Mouse (Mus musculus) neural tube, embryonic 12.5 days (tissue): ENCODE measurements around the gene Cald1. TPM values are rescaled to one million over a fixed set of nuclear protein-coding genes. Genes with fewer than 3 reads are reported as not detected.

Source experiments
- ATAC-seq: fragments of 200-750 bp; cut with Nextera tagmentation; 2 replicates; pipeline ENCODE4 v1.8.0; 2017; ENCODE audit warnings: low read depth, mild to moderate bottlenecking, moderate TSS enrichment, moderate library complexity; ENCODE audit not compliant: low FRiP score
- H3K27ac ChIP-seq: fragments of 300-500 bp; sonication (generic); 2 replicates; pipeline ENCODE4 v1.5.1; 2016
- H3K27me3 ChIP-seq: fragments of 300-500 bp; sonication (generic); replicated peaks from 2 replicates; pipeline ENCODE4 v1.6.1; 2016; ENCODE audit warnings: mild to moderate bottlenecking
- H3K36me3 ChIP-seq: fragments of 300-500 bp; sonication (generic); 2 replicates; pipeline ENCODE4 v1.6.1; 2016; ENCODE audit warnings: mild to moderate bottlenecking
- H3K4me1 ChIP-seq: fragments of 300-500 bp; sonication (generic); 2 replicates; pipeline ENCODE4 v1.6.1; 2016
- H3K4me2 ChIP-seq: fragments of 300-500 bp; sonication (generic); replicated peaks from 2 replicates; pipeline ENCODE4 v1.6.1; 2016; ENCODE audit warnings: mild to moderate bottlenecking
- H3K4me3 ChIP-seq: fragments of 300-500 bp; sonication (generic); 2 replicates; pipeline ENCODE4 v1.5.1; 2016
- H3K9ac ChIP-seq: fragments of 300-500 bp; sonication (generic); 2 replicates; pipeline ENCODE4 v1.6.1; 2016; ENCODE audit warnings: mild to moderate bottlenecking
- H3K9me3 ChIP-seq: fragments of 300-500 bp; sonication (generic); 2 replicates; pipeline ENCODE4 v1.6.1; 2016; ENCODE audit warnings: mild to moderate bottlenecking
- WGBS: fragments of 180-500 bp; shearing (Covaris S2); methylation state at CpG from one replicate; pipeline ENCODE4 v1.1.7; 2016; 5-methylcytosine and 5-hydroxymethylcytosine counted together
- polyA plus RNA-seq: library from polyadenylated mRNA; unstranded; fragments of >200 nt; fragmentation: Nextera tagmentation; extraction: Ambion mirVana; gene quantifications from 2 replicates; pipeline ENCODE4 v1.2.1, GENCODE M21; 2016

Cald1 gene
- polyA plus RNA-seq, 1 experiment from 2014 or later: 90.0 TPM

GRCm38 (mm10) chr6:34593353-34593752, 4.9 kb upstream of the Cald1 start:
- Histone ChIP-seq H3K27me3 (no peaks in the 10 kb centered on the region), H3K9me3 (no peaks in the 10 kb centered on the region), H3K4me2 (no peak overlapping the region), H3K4me3 (no peak overlapping the region), H3K36me3 (no peaks in the 10 kb centered on the region), H3K27ac (no peak overlapping the region), H3K4me1 (peaks cover 5% of the 10 kb centered on the region), H3K9ac (no peak overlapping the region)
- ATAC-seq: no peak
- 88% methylated on average over 1 of the region's 1 CpGs for WGBS

- 77% methylated on average over 3 of the region's 3 CpGs for WGBS
- no peak overlapping the region for H3K4me2 ChIP-seq
- no peak overlapping the region for H3K9ac ChIP-seq
- H3K27ac ChIP-seq: no peak overlapping the region
- ATAC-seq: no peak
- no peaks in the 10 kb centered on the region for H3K36me3 ChIP-seq
- H3K4me3 ChIP-seq: no peak overlapping the region
- no peaks in the 10 kb centered on the region for H3K9me3 ChIP-seq
- H3K27me3 ChIP-seq: no peaks in the 10 kb centered on the region
- H3K4me1 ChIP-seq: peaks cover 6% of the 10 kb centered on the region
Measured at GRCm38 (mm10) chr6:34597316-34597715, 984 bp upstream of the Cald1 start.

- no peak overlapping the region for H3K27ac ChIP-seq
- 69% methylated on average over 9 of the region's 9 CpGs for WGBS
- no peak overlapping the region for H3K9ac ChIP-seq
- peak overlapping the region; percentile 47; the same call in 1 of the 2 replicates for H3K4me2 ChIP-seq
- no peaks in the 10 kb centered on the region for H3K9me3 ChIP-seq
- no peaks in the 10 kb centered on the region for H3K27me3 ChIP-seq
- peaks cover 6% of the 10 kb centered on the region for H3K4me1 ChIP-seq
- H3K4me3 ChIP-seq: no peak overlapping the region
- no peak for ATAC-seq
- H3K36me3 ChIP-seq: no peaks in the 10 kb centered on the region
Measured at GRCm38 (mm10) chr6:34599171-34599570, 871 bp downstream of the Cald1 start.

GRCm38 (mm10) chr6:34599631-34600111, 1.4 kb downstream of the Cald1 start:
- ATAC-seq: no peak
- Histone ChIP-seq H3K4me1 (peaks cover 6% of the 10 kb centered on the region), H3K27me3 (no peaks in the 10 kb centered on the region), H3K36me3 (no peaks in the 10 kb centered on the region), H3K9me3 (no peaks in the 10 kb centered on the region), H3K27ac (no peak overlapping the region), H3K9ac (no peak overlapping the region), H3K4me3 (no peak overlapping the region), H3K4me2 (peak overlapping the region; percentile 47; the same call in 1 of the 2 replicates)
- 60% methylated on average over 10 of the region's 10 CpGs for WGBS

- Histone ChIP-seq H3K4me1 (peaks cover 6% of the 10 kb centered on the region), H3K9ac (no peak overlapping the region), H3K9me3 (no peaks in the 10 kb centered on the region), H3K27me3 (no peaks in the 10 kb centered on the region), H3K27ac (no peak overlapping the region), H3K36me3 (no peaks in the 10 kb centered on the region), H3K4me2 (no peak overlapping the region), H3K4me3 (no peak overlapping the region)
- WGBS: 74% methylated on average over 4 of the region's 4 CpGs
- no peak for ATAC-seq
Measured at GRCm38 (mm10) chr6:34600850-34601249, 2.5 kb downstream of the Cald1 start.

GRCm38 (mm10) chr6:34602091-34602490, 3.8 kb downstream of the Cald1 start:
- Histone ChIP-seq H3K4me2 (no peak overlapping the region), H3K9ac (no peak overlapping the region), H3K27ac (no peak overlapping the region), H3K9me3 (no peaks in the 10 kb centered on the region), H3K4me1 (peaks cover 6% of the 10 kb centered on the region), H3K27me3 (no peaks in the 10 kb centered on the region), H3K4me3 (no peak overlapping the region), H3K36me3 (no peaks in the 10 kb centered on the region)
- ATAC-seq: no peak
- WGBS: 71% methylated on average over 2 of the region's 2 CpGs

- Histone ChIP-seq H3K9ac (no peak overlapping the region), H3K4me3 (no peak overlapping the region), H3K9me3 (no peaks in the 10 kb centered on the region), H3K36me3 (no peaks in the 10 kb centered on the region), H3K4me1 (peaks cover 11% of the 10 kb centered on the region), H3K4me2 (no peak overlapping the region), H3K27me3 (no peaks in the 10 kb centered on the region), H3K27ac (no peak overlapping the region)
- no peak for ATAC-seq
- 70% methylated on average over 4 of the region's 4 CpGs for WGBS
Measured at GRCm38 (mm10) chr6:34606407-34606806, 8.1 kb downstream of the Cald1 start.

GRCm38 (mm10) chr6:34608603-34609002, 10.3 kb downstream of the Cald1 start:
- Histone ChIP-seq H3K36me3 (no peaks in the 10 kb centered on the region), H3K27me3 (no peaks in the 10 kb centered on the region), H3K4me3 (no peak overlapping the region), H3K9me3 (no peaks in the 10 kb centered on the region), H3K27ac (no peak overlapping the region), H3K9ac (no peak overlapping the region), H3K4me2 (no peak overlapping the region), H3K4me1 (peaks cover 11% of the 10 kb centered on the region)
- WGBS: 92% methylated on average over 3 of the region's 3 CpGs
- no peak for ATAC-seq

- Histone ChIP-seq H3K27me3 (no peaks in the 10 kb centered on the region), H3K36me3 (no peaks in the 10 kb centered on the region), H3K9me3 (no peaks in the 10 kb centered on the region), H3K4me3 (no peak overlapping the region), H3K27ac (no peak overlapping the region), H3K4me2 (peak overlapping the region; percentile 20), H3K4me1 (peaks cover 11% of the 10 kb centered on the region), H3K9ac (no peak overlapping the region)
- 0 out of 2 replicates have a peak, but pooled peaks have one; percentile 29 for ATAC-seq
- 50% methylated on average over 24 of the region's 24 CpGs for WGBS
Measured at GRCm38 (mm10) chr6:34609892-34610829, 11.9 kb downstream of the Cald1 start.

GRCm38 (mm10) chr6:34613122-34613521, 14.8 kb downstream of the Cald1 start:
- Histone ChIP-seq H3K27ac (no peak overlapping the region), H3K4me1 (peaks cover 11% of the 10 kb centered on the region), H3K9me3 (no peaks in the 10 kb centered on the region), H3K4me2 (no peak overlapping the region), H3K4me3 (no peak overlapping the region), H3K9ac (no peak overlapping the region), H3K36me3 (no peaks in the 10 kb centered on the region), H3K27me3 (no peaks in the 10 kb centered on the region)
- ATAC-seq: no peak
- WGBS: 93% methylated on average over 5 of the region's 5 CpGs

GRCm38 (mm10) chr6:34615419-34615818, 17.1 kb downstream of the Cald1 start:
- H3K9me3 ChIP-seq: no peaks in the 10 kb centered on the region
- H3K4me1 ChIP-seq: 0 out of 2 replicates have a peak, but pooled peaks cover 3% of the 10 kb centered on the region
- 84% methylated on average over 3 of the region's 3 CpGs for WGBS

GRCm38 (mm10) chr6:34619494-34619893, 21.2 kb downstream of the Cald1 start:
- Histone ChIP-seq H3K9ac (no peak overlapping the region), H3K9me3 (no peaks in the 10 kb centered on the region), H3K27ac (no peak overlapping the region), H3K4me3 (no peak overlapping the region), H3K4me2 (no peak overlapping the region), H3K4me1 (no peaks in the 10 kb centered on the region), H3K27me3 (no peaks in the 10 kb centered on the region), H3K36me3 (no peaks in the 10 kb centered on the region)
- WGBS: 88% methylated on average over 2 of the region's 2 CpGs
- no peak for ATAC-seq

More at GRCm38 (mm10) chr6:34615419-34615818, 17.1 kb downstream of the Cald1 start:
- H3K36me3 ChIP-seq: no peaks in the 10 kb centered on the region
- H3K4me2 ChIP-seq: no peak overlapping the region
- no peak overlapping the region for H3K9ac ChIP-seq
- ATAC-seq: no peak
- no peak overlapping the region for H3K4me3 ChIP-seq
- H3K27ac ChIP-seq: no peak overlapping the region
- no peaks in the 10 kb centered on the region for H3K27me3 ChIP-seq
